Mouse (Mus musculus): ENCODE results near the gene Creb3l4.

DNA sequence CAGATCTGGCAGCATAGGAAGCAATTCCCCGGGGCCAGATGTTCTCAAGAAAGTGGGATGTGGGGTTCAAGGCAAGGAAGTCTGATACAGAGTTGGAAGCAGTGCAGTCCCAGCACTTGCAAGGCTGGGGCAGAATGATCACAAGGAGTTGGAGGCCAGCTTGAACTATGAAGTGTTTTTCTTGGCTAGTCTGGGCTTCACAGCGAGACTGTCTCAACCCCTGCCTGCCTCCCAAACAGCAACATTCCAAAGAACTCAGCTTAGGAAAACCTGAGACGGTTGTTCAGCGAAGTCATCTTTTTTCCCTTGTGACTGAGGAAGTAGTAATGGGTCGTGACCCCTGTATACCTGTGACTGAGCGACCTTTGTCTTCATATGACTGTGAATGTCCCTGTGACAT lies 7.5 kb upstream of the Creb3l4 start:
- TF ChIP-seq CTCF (IDR thresholded peaks at IDR 0.05; ENCODE audit: extremely low read depth, insufficient read depth, insufficient read length, insufficient replicate concordance) (no peak), POLR2A (IDR thresholded peaks at IDR 0.05; ENCODE audit: low read depth, low read length) (no peak)

All from spleen, adult 2 months (tissue).